Mouse (Mus musculus): Measurements from ENCODE around the gene Fbxw9. TPM values are rescaled to one million over a fixed set of nuclear protein-coding genes. Genes with fewer than 3 reads are reported as not detected.
A peak's percentile ranks its signal among the peaks of the same experiment; 100 is the strongest.

Fbxw9 gene
- total and polyA plus RNA-seq, 3 experiments = 7.3 to 21.9 (median 11.7) TPM

DNA sequence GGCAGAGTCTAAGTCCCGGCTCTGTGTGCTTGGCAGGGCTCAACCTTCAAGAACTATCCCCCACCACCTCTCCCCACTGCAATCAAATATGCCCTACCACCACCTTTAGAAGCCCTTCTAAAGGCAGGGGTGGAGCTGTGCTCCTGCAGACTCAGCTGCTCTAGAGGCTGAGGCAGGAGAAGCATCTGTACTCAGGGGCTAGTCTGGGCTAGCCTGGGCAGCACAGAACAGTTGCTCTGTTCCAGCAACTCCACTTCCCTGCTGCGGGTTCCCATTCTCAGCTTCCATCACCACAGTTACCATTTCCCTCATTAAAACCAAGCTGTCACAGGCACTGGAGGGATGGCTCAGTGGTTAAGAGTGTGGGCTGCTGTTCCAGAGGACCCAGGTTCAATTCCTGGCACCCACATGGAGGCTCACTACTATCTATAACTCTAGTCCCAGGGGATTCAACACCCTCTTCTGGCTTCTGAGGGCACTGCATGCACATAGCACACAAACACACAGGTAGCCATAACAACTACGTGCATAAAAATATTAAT lies 38.3 kb upstream of the Fbxw9 start:
- dilution Hi-C loops (cut with MboI; ENCODE audit: extremely low pct_ligation_motif_present, extremely low pct_unique_long_range_greater_than_20kb, low sequenced_read_pairs) = no loop called here
- H3K9ac ChIP-seq (ENCODE audit: insufficient read depth, low read depth) = no peak overlapping the region
- peaks cover 14% of the 10 kb centered on the region for H3K79me2 ChIP-seq (replicated peaks; ENCODE audit: control insufficient read depth, extremely low read depth, insufficient read depth, poor library complexity, severe bottlenecking)
- H3K4me1 ChIP-seq (ENCODE audit: control insufficient read depth in 1 of 2, insufficient read depth in 2 of 2) = peaks cover 4 to 34% of the 10 kb centered on the region in 2 experiments
- H3K27me3 ChIP-seq (replicated peaks) = no peaks in the 10 kb centered on the region
- no peaks in the 10 kb centered on the region for H3K9me3 ChIP-seq (replicated peaks; ENCODE audit: low read length)
- H3K4me2 ChIP-seq (ENCODE audit: insufficient read depth, low read depth, poor library complexity, severe bottlenecking) = no peak overlapping the region
- TF ChIP-seq USF1 (IDR thresholded peaks at IDR 0.05; ENCODE audit: low read depth, low read length) = no peak
- no peak for TF ChIP-seq MEF2A (IDR thresholded peaks at IDR 0.05; ENCODE audit: borderline replicate concordance, low read depth, low read length)
- no peak for TF ChIP-seq USF2 (conservative IDR thresholded peaks at IDR 0.05; ENCODE audit: low read depth, low read length)
- no peak for TF ChIP-seq POLR2AphosphoS2 (IDR thresholded peaks at IDR 0.05; ENCODE audit: low read depth, low read length)
- 0 out of 2 replicates have a peak, but pooled peaks have one; percentile 27 for TF ChIP-seq KAT2A (IDR thresholded peaks at IDR 0.05; ENCODE audit: insufficient replicate concordance, low read length)
- peak in 1 of 2 experiments; percentile 46; a peak in 2 of 4 replicates for TF ChIP-seq CTCF (conservative IDR thresholded peaks at IDR 0.05 in 1 of 2, IDR thresholded peaks at IDR 0.05 in 1 of 2; ENCODE audit: low read depth in 2 of 2, low read length in 2 of 2)
- no peak for TF ChIP-seq RCOR1 (conservative IDR thresholded peaks at IDR 0.05; ENCODE audit: low read depth, low read length)
- peaks cover 60 to 75% of the 10 kb centered on the region in 2 experiments for H3K36me3 ChIP-seq (replicated peaks in 1 of 2; ENCODE audit: control insufficient read depth in 1 of 2, insufficient read depth in 1 of 2, low read length in 1 of 2)
- DNase-seq (ENCODE audit: extremely low read depth) = peak; percentile 48
- in situ Hi-C loops (cut with MboI; ENCODE audit: low pct_ligation_motif_present, low pct_unique_long_range_greater_than_20kb, low sequenced_read_pairs) = no loop called here
- H3K27ac ChIP-seq (ENCODE audit: insufficient read depth, low read depth) = no peak overlapping the region
- no peak overlapping the region for H3K4me3 ChIP-seq (replicated peaks in 1 of 3; ENCODE audit: low read depth in 2 of 3, low read length in 2 of 3, poor library complexity in 1 of 3)

DNA sequence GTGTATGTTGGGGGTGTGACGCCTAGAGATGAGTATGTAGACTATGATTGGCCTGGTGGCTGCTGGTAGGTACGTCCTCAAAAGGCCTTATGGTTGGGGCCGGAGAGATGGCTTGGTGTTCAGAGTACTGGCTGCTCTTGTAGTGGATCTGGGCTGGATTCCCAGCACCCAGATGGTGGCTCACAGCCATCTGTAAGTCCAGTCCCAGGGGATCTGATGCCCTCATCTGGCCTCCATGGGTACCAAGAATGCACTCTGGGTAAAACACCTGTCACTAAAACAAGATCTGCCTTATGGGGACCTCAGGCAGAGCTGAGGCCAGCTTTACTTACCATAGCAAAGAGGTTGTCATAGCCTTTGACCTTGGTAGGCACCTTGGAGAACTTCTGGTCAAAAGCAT lies 36.0 kb upstream of the Fbxw9 start:
- peaks cover 48 to 56% of the 10 kb centered on the region in 2 experiments for H3K36me3 ChIP-seq (replicated peaks in 1 of 2; ENCODE audit: control insufficient read depth in 1 of 2, insufficient read depth in 1 of 2, low read length in 1 of 2)
- no peaks in the 10 kb centered on the region for H3K27me3 ChIP-seq (replicated peaks)
- DNase-seq (ENCODE audit: extremely low read depth) = no peak
- peaks cover 33% of the 10 kb centered on the region for H3K79me2 ChIP-seq (replicated peaks; ENCODE audit: control insufficient read depth, extremely low read depth, insufficient read depth, poor library complexity, severe bottlenecking)
- dilution Hi-C loops (cut with MboI; ENCODE audit: extremely low pct_ligation_motif_present, extremely low pct_unique_long_range_greater_than_20kb, low sequenced_read_pairs) = no loop called here
- peak overlapping the region in 1 of 3 experiments; percentile 78 for H3K4me3 ChIP-seq (replicated peaks in 1 of 3; ENCODE audit: low read depth in 2 of 3, low read length in 2 of 3, poor library complexity in 1 of 3)
- TF ChIP-seq NELFE (IDR thresholded peaks at IDR 0.05; ENCODE audit: low read depth, low read length) (no peak), TCF12 (IDR thresholded peaks at IDR 0.05; ENCODE audit: low read depth, low read length) (no peak), MEF2A (IDR thresholded peaks at IDR 0.05; ENCODE audit: borderline replicate concordance, low read depth, low read length) (no peak), EP300 (IDR thresholded peaks at IDR 0.05; ENCODE audit: low read length) (no peak), MAX (IDR thresholded peaks at IDR 0.05; ENCODE audit: low read length) (no peak), ZKSCAN1 (IDR thresholded peaks at IDR 0.05; ENCODE audit: borderline replicate concordance, low read depth, low read length) (no peak), ETS1 (conservative IDR thresholded peaks at IDR 0.05; ENCODE audit: low read depth, low read length) (no peak), SIN3A (IDR thresholded peaks at IDR 0.05; ENCODE audit: low read length) (no peak), USF1 (IDR thresholded peaks at IDR 0.05; ENCODE audit: low read depth, low read length) (no peak), KAT2A (IDR thresholded peaks at IDR 0.05; ENCODE audit: insufficient replicate concordance, low read length) (no peak)
- peak overlapping the region; percentile 84; the same call in 1 of the 2 replicates for H3K4me2 ChIP-seq (ENCODE audit: insufficient read depth, low read depth, poor library complexity, severe bottlenecking)
- H3K27ac ChIP-seq (ENCODE audit: insufficient read depth, low read depth) = no peak overlapping the region
- no peak overlapping the region; the same call in 1 of the 2 replicates for H3K9ac ChIP-seq (ENCODE audit: insufficient read depth, low read depth)
- in situ Hi-C loops (cut with MboI; ENCODE audit: low pct_ligation_motif_present, low pct_unique_long_range_greater_than_20kb, low sequenced_read_pairs) = no loop called here
- H3K4me1 ChIP-seq (ENCODE audit: control insufficient read depth in 1 of 2, insufficient read depth in 2 of 2) = peaks cover 7 to 43% of the 10 kb centered on the region in 2 experiments
- no peaks in the 10 kb centered on the region for H3K9me3 ChIP-seq (replicated peaks; ENCODE audit: low read length)

Data from CH12.LX (cell line).